Mouse (Mus musculus): ENCODE measurements around the gene Notum. TPM values are rescaled to one million over a fixed set of nuclear protein-coding genes. Genes with fewer than 3 reads are reported as not detected.

Gene Notum
- polyA plus RNA-seq, 1 experiment: 0.63 TPM

DNA sequence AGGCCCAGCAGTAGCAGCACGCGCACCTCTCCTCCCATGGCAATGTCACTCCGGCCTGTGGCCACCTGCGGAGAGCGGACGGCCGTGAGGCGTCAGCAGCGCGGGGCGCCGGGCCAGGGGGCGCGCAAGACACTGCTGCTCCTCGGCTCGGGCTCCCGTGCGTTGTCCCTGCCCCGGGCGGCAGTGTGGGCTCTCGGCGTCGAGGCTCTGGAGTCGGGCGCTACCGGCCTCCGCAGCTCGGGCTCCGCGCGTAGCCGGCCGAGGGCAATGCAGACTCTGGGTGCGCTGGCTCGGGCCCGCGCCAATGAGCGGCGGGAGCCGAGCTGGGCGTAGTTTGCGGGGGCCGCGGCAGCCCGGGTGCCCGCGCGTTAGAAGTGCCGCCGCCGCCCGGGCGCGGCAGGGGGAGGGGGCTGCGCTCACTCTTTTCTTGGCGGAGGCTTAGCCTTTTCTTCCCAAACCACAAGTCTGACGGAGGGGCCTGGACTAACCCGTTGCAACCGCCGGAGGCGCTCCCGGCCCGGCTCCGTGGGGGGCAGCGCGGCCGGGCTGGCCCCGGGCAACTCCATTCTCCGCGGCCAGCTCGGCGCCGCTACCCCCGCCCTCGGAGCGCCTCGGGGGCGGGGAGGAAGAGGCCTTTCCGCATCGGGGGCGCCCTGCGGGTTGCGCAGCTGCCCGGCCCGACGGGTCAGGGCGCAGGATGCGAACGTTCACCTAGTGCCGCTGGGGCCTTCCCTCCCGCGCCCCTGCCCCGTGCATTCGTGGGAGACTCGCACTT, 487 bp downstream of the Notum start:
- no peak for TF ChIP-seq CTCF (IDR thresholded peaks at IDR 0.05; ENCODE audit: borderline replicate concordance, insufficient read depth, low read length)
- TF ChIP-seq POLR2A (IDR thresholded peaks at IDR 0.05; ENCODE audit: low read depth, low read length): no peak
- H3K27ac ChIP-seq (ENCODE audit: insufficient read depth, low read length): no peak overlapping the region
- H3K4me1 ChIP-seq (ENCODE audit: control insufficient read depth, insufficient read depth, low read length): no peaks in the 10 kb centered on the region
- H3K4me3 ChIP-seq (ENCODE audit: insufficient read depth, low read length): peak overlapping the region; percentile 17

DNA sequence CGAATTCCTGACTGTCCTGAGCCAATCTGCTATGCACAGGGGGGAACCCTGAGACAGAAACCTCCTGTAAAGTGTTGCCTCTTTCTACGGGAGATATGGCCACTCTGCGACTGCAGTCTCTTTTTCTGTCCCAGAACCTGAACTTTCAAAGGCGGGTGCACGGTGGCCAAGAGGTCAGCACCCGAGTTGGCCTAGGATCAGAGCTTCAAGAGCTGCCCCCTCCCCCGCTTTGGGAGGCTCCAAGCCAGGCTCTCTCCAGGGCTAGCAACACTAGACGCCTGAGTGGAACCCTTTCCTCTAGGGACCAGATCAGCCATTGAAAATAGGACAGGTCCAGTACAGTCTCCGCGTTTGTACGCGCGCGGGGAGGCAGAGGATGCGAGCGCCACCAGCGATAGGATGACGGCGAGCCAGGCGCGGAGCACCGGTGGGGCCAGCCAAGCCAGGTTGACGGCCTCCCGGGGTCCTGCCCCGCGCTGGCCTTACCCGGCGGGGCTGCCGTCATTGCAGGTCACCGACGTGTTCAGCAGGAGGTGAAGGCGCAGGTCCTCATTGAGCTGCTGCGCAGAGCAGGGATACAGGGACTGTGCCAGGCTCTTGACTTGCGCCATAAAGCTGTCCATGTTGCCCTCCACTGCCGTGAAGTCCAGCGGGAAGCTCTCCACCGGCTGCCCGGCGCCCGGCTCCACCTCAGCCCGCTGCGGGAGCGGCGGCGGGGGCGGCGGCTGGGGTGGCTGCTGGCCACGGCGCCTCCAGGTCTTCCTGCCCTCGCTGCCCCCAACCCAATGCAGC, 1.3 kb downstream of the Notum start:
- TF ChIP-seq CTCF (IDR thresholded peaks at IDR 0.05; ENCODE audit: borderline replicate concordance, insufficient read depth, low read length) (no peak), POLR2A (IDR thresholded peaks at IDR 0.05; ENCODE audit: low read depth, low read length) (no peak)
- H3K4me3 ChIP-seq (ENCODE audit: insufficient read depth, low read length): no peak overlapping the region
- no peak overlapping the region for H3K27ac ChIP-seq (ENCODE audit: insufficient read depth, low read length)
- no peaks in the 10 kb centered on the region for H3K4me1 ChIP-seq (ENCODE audit: control insufficient read depth, insufficient read depth, low read length)

DNA sequence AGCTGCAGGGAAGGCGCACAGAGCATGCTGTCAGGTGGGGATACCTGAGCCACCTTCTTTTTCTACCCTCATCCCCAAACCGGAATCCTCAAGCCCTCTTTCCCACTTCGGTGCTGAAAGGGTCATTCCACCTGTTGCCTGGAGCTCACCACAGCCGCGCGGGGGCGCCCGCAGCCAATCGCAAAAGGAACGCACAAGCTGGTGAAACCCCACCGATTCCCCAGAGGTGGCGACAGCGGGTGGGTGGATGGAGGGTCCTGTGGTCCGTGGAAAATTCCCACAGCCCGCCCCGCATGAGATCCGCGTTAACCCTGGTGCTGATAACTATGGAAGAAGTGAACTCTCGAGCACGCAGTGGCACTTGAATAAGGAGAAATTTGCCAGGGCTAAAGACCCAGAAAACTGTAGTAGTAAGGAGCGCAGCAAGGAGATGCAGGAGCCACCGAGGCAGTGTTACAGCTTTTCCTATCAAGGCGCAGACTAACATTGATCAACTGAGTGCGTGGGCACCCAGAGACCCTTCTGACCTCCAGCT, 2.0 kb downstream of the Notum start:
- Histone ChIP-seq H3K27ac (ENCODE audit: insufficient read depth, low read length) (no peak overlapping the region), H3K4me1 (ENCODE audit: control insufficient read depth, insufficient read depth, low read length) (no peaks in the 10 kb centered on the region), H3K4me3 (ENCODE audit: insufficient read depth, low read length) (no peak overlapping the region)
- TF ChIP-seq POLR2A (IDR thresholded peaks at IDR 0.05; ENCODE audit: low read depth, low read length): no peak
- peak; percentile 84 for TF ChIP-seq CTCF (IDR thresholded peaks at IDR 0.05; ENCODE audit: borderline replicate concordance, insufficient read depth, low read length)

DNA sequence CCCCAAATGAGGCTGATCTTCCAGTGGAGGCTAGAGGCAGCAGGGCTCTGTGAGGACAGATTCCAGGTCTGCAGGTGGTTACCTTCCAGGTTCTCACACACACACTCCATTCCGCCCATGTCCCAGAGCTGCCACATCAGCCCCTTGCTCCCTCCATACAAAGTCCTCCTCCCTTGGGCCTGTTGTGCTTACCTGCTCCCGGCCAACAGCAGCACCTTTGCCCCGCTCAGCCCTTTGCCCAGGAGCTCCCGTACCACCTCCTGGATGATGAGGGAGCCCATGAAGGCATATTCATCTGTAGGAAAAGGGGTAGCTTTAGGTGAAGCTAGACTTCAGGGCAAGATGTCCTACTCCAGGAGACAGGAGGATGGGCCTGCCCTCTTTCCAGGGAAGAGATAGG, 3.7 kb downstream of the Notum start:
- Histone ChIP-seq H3K27ac (ENCODE audit: insufficient read depth, low read length) (no peak overlapping the region), H3K4me1 (ENCODE audit: control insufficient read depth, insufficient read depth, low read length) (no peaks in the 10 kb centered on the region), H3K4me3 (ENCODE audit: insufficient read depth, low read length) (no peak overlapping the region)
- no peak for TF ChIP-seq POLR2A (IDR thresholded peaks at IDR 0.05; ENCODE audit: low read depth, low read length)
- TF ChIP-seq CTCF (IDR thresholded peaks at IDR 0.05; ENCODE audit: borderline replicate concordance, insufficient read depth, low read length): no peak

DNA sequence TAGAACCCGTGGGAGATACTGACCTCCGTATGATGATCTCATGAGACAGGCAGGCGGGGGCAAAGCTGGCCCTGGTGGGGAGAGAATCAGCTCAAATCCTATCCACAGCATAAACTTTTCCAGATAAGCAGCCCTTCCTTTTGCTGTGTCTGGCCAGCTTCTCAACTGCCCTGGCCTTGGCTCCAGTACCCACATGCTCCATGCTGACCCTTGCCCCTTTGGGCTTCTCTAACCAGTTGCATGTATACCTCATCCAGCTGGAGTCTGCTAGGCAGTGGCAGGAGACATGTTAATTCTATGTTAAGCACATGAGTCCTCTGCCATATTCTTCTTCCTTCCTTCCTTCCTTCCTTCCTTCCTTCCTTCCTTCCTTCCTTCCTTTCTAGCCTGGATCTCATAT, 6.2 kb downstream of the Notum start:
- no peak overlapping the region for H3K4me3 ChIP-seq (ENCODE audit: insufficient read depth, low read length)
- TF ChIP-seq CTCF (IDR thresholded peaks at IDR 0.05; ENCODE audit: borderline replicate concordance, insufficient read depth, low read length) (no peak), POLR2A (IDR thresholded peaks at IDR 0.05; ENCODE audit: low read depth, low read length) (no peak)
- H3K4me1 ChIP-seq (ENCODE audit: control insufficient read depth, insufficient read depth, low read length): no peaks in the 10 kb centered on the region
- no peak overlapping the region for H3K27ac ChIP-seq (ENCODE audit: insufficient read depth, low read length)

DNA sequence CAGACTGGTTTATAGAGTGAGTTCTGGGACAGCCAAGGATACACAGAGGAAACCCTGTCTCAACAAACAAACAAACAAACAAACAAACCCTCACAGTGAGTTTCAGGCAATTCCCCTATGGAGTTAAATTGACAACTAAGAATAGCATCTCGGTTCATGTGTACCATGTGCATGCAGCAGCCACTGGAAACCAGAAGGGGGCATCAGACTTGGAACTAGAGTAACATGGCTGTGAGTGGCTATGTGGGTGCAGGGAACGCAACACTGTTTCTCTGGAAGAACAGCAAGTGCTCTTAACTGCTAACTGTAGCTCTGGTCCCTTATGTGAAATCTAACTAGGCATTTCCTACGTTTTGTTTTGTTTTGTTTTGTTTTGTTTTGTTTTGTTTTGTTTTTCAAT, 9.1 kb downstream of the Notum start:
- Histone ChIP-seq H3K27ac (ENCODE audit: insufficient read depth, low read length) (no peak overlapping the region), H3K4me1 (ENCODE audit: control insufficient read depth, insufficient read depth, low read length) (no peaks in the 10 kb centered on the region), H3K4me3 (ENCODE audit: insufficient read depth, low read length) (no peak overlapping the region)
- TF ChIP-seq POLR2A (IDR thresholded peaks at IDR 0.05; ENCODE audit: low read depth, low read length): no peak
- TF ChIP-seq CTCF (IDR thresholded peaks at IDR 0.05; ENCODE audit: borderline replicate concordance, insufficient read depth, low read length): no peak

DNA sequence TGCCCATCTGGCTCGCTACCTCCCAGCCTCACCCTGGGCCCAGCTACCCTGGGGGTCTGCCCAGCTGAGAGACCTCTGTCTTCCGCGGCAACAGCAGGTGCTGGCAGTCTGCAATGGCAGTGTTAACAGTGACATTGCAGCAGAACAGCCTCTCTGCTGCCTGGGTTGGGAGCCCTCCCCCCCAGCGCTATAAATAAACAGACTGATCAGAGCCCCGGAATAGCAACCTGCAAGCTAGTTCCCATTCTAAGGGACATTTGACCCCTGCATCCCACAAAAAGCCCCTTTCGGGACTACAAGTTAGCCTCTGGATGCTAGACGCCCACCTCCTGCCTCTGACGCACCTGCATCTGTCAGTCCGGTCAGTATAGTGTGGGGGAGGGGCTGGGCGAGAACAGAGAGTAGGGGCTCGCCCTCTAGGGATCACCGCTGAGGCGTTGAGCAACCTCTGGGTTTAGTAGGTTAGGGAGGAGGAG, 12.9 kb downstream of the Notum start, which contains the start of gene Myadml2:
Myadml2 (minus strand) TSS at position 158 of the 476 bp plus-strand sequence.
- TF ChIP-seq POLR2A (IDR thresholded peaks at IDR 0.05; ENCODE audit: low read depth, low read length) (no peak), CTCF (IDR thresholded peaks at IDR 0.05; ENCODE audit: borderline replicate concordance, insufficient read depth, low read length) (no peak)
- Histone ChIP-seq H3K27ac (ENCODE audit: insufficient read depth, low read length) (no peak within 1 kb of the TSS), H3K4me3 (ENCODE audit: insufficient read depth, low read length) (no peak within 1 kb of the TSS), H3K4me1 (ENCODE audit: control insufficient read depth, insufficient read depth, low read length) (peaks cover 3% of the 10 kb centered on the region)

DNA sequence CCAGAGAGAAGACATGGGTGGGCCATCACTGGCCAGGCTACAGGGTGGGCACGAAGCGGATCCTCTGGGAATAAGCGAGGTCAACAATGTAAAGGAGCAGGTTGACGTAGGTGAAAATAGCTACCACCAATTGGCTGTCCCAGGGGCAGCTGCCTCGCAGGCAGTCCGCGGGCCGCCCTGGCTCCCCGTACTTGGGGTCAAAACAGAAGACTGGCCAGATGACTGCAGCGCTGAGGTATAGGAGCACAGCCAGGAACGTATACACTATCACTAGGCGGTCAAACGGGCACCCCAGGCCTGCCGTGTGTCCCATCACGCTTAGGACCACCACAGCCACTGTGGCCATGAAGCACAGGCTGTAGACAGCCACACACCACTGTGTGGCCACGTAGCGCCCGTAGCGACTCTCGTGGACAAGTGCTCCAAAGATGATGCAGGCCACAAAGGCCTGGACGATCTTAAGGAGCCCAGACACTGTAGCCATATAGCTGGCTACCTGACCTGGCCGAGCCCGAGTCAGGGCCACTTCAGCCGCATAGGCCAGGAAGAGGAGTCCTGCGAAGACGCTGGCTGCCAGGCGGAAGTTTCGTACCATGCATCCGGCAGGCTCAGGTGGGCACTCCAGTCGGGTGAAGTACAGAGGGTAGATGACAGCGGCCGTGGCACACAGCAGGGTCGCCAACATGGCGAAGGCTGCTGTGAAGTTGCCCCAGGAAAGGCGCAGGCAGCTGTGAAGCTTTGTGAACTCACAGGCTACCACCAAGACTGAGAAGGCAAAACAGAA, 13.7 kb downstream of the Notum start:
- no peak for TF ChIP-seq CTCF (IDR thresholded peaks at IDR 0.05; ENCODE audit: borderline replicate concordance, insufficient read depth, low read length)
- no peak for TF ChIP-seq POLR2A (IDR thresholded peaks at IDR 0.05; ENCODE audit: low read depth, low read length)
- no peak overlapping the region for H3K27ac ChIP-seq (ENCODE audit: insufficient read depth, low read length)
- no peak overlapping the region for H3K4me3 ChIP-seq (ENCODE audit: insufficient read depth, low read length)
- H3K4me1 ChIP-seq (ENCODE audit: control insufficient read depth, insufficient read depth, low read length): peaks cover 3% of the 10 kb centered on the region

DNA sequence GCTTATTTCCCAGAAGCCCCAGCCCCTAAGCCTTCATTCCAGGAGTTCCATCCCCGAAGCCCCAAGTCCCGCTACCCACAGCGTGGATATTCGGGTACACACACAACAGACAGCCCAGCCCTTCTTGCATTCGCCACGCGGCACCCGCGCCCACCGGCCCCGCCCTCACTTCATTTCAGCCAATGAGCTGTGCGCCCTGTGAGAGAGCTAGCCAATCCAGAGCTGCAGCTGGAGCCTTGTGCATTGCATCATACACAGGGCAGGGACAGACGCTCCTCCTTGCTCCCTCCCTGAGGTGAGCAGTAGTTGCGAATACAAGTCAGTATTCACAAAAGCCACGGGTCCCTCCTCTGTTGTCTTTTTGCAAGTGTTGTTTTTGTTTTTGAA, 17.4 kb downstream of the Notum start, which contains the start of gene Pycr1:
Pycr1 (minus strand) TSS at position 169 of the 387 bp plus-strand sequence.
- Histone ChIP-seq H3K4me1 (ENCODE audit: control insufficient read depth, insufficient read depth, low read length) (peaks cover 3% of the 10 kb centered on the region), H3K4me3 (ENCODE audit: insufficient read depth, low read length) (peak within 1 kb of the TSS; percentile 56), H3K27ac (ENCODE audit: insufficient read depth, low read length) (0 out of 2 replicates have a peak within 1 kb of the TSS, but pooled peaks have one; percentile 19)
- peak; percentile 85 for TF ChIP-seq POLR2A (IDR thresholded peaks at IDR 0.05; ENCODE audit: low read depth, low read length)
- TF ChIP-seq CTCF (IDR thresholded peaks at IDR 0.05; ENCODE audit: borderline replicate concordance, insufficient read depth, low read length): no peak
